Mouse (Mus musculus) heart, embryonic 14.5 days (tissue): Measurements from ENCODE around the gene Fzd1. TPM values are rescaled to one million over a fixed set of nuclear protein-coding genes. Genes with fewer than 3 reads are reported as not detected.

Source experiments
- ATAC-seq: fragments of 200-750 bp; cut with Nextera tagmentation; 2 replicates; pipeline ENCODE4 v1.8.0; 2017; ENCODE audit warnings: low read depth, moderate TSS enrichment; ENCODE audit not compliant: insufficient number of reproducible peaks, insufficient read depth, low FRiP score
- H3K27ac ChIP-seq, 2 experiments: fragments of 200-500 bp in 1 of 2; fragments of 300-500 bp in 1 of 2; sonication (generic) in 1 of 2; replicated peaks in 1 of 2; 2 replicates each; pipeline ENCODE4 v1.5.1; 2012 to 2014; ENCODE audit warnings: low read depth in 2 of 2, low read length in 2 of 2, control low read depth in 1 of 2, mild to moderate bottlenecking in 1 of 2, mixed read lengths in 1 of 2; ENCODE audit not compliant: control insufficient read depth in 1 of 2, insufficient read depth in 1 of 2
- H3K27me3 ChIP-seq: fragments of 300-500 bp; sonication (generic); 2 replicates; pipeline ENCODE4 v1.6.1; 2014; ENCODE audit warnings: mild to moderate bottlenecking, low read length, control low read depth; ENCODE audit not compliant: control insufficient read depth, insufficient read depth
- H3K36me3 ChIP-seq: fragments of 300-500 bp; sonication (generic); 2 replicates; pipeline ENCODE4 v1.6.1; 2014; ENCODE audit warnings: mild to moderate bottlenecking, control low read depth, low read length, mixed read lengths; ENCODE audit not compliant: control insufficient read depth, insufficient read depth
- H3K4me1 ChIP-seq, 2 experiments: fragments of 200-500 bp in 1 of 2; fragments of 300-500 bp in 1 of 2; sonication (generic) in 1 of 2; 2 replicates each; pipeline ENCODE4 v1.6.1; 2012 to 2014; ENCODE audit warnings: low read length in 2 of 2, control low read depth in 1 of 2, mixed read lengths in 1 of 2; ENCODE audit not compliant: control insufficient read depth in 2 of 2, insufficient read depth in 2 of 2
- H3K4me2 ChIP-seq: fragments of 300-500 bp; sonication (generic); 2 replicates; pipeline ENCODE4 v1.6.1; 2014; ENCODE audit warnings: mild to moderate bottlenecking, low read length
- H3K4me3 ChIP-seq, 2 experiments: fragments of 200-500 bp in 1 of 2; fragments of 300-500 bp in 1 of 2; sonication (generic) in 1 of 2; 2 replicates each; pipeline ENCODE4 v1.5.1; 2012 to 2014; ENCODE audit warnings: low read length in 2 of 2, mild to moderate bottlenecking in 2 of 2, control low read depth in 1 of 2, low read depth in 1 of 2, moderate library complexity in 1 of 2; ENCODE audit not compliant: control insufficient read depth in 1 of 2, insufficient read depth in 1 of 2
- H3K9ac ChIP-seq: fragments of 300-500 bp; sonication (generic); 2 replicates; pipeline ENCODE4 v1.6.1; 2014; ENCODE audit warnings: mild to moderate bottlenecking, low read length
- H3K9me3 ChIP-seq: fragments of 300-500 bp; sonication (generic); 2 replicates; pipeline ENCODE4 v1.6.1; 2016; ENCODE audit warnings: low read length, control low read depth; ENCODE audit not compliant: control insufficient read depth
- whole genome bisulfite sequencing: fragments of 180-500 bp; shearing (Covaris S2); extraction: QIAGEN DNeasy Blood & Tissue Kit; methylation state at CpG from one replicate; pipeline ENCODE4 v1.1.7; 2014; 5-methylcytosine and 5-hydroxymethylcytosine counted together
- polyA plus RNA-seq: library from polyadenylated mRNA; unstranded; fragments of >200 nt; fragmentation: Nextera tagmentation; extraction: Ambion mirVana; gene quantifications from 2 replicates; pipeline ENCODE4 v1.2.1, GENCODE M21; 2014

The Fzd1 gene
- polyA plus RNA-seq, 1 experiment from 2014 or later = 20.7 TPM

DNA sequence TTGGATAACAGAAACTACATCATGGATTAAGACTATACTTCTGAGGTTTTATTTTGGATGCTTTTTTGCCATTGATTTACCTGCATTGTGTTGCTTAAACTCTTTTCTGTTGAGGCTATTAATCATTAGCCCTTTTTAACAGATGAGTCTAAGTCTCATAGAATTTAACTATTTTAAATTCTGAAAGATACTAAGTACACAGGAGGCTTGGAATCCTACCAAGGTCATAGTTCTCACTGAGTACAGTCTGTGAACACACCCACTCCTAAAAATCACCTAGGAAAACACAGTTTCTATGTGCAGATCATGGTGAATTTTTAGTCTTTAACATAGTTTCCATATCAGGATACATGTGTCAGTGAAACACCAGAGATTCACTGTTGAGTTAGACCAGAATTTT lies 4.1 kb upstream of the Fzd1 start:
- Histone ChIP-seq H3K27ac (no peak overlapping the region), H3K27me3 (no peaks in the 10 kb centered on the region), H3K9ac (no peak overlapping the region), H3K4me3 (no peak overlapping the region), H3K4me2 (no peak overlapping the region), H3K4me1 (peaks cover 4 to 14% of the 10 kb centered on the region in 2 experiments; a peak in 3 of 4 replicates), H3K9me3 (no peaks in the 10 kb centered on the region), H3K36me3 (no peaks in the 10 kb centered on the region)
- no peak for ATAC-seq

DNA sequence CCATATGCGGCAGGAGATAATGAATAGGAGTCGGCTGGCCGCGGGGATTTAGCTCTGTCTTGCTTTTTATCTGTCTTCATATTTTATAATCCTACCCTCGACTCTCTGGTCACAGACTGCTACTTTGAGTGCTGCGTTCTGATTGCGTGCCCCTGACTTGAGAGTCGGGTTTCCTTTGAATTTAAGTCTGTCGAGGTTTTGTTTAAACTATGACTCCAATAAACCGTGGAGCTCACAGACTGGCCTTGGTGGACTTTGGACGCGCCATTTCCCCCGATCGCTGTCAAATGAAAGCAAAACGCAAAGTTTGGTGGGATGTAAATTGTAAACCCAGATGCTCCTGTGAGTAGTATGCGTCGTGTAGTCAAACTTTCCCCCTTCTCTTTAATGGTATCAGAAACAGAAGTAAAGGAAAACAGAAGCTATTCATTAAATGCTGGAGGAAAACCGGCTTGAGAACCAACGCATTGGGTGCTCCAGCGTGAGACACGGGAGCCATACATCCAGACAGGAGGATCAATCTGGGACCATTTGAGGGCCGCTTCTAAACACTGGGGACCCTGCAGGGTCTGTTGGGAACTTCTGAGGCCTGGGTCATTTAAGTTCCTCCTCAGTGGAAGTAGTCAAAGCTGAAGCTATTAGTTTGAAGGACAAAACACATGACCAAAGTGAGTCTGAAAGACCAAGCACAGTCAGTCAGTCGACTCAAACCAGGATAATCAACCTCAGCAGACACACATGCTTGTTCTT lies 671 bp upstream of the Fzd1 start:
- ATAC-seq = peak; percentile 18; the same call in 1 of the 2 replicates
- Histone ChIP-seq H3K4me3 (peak overlapping the region; percentile 85 to 96), H3K36me3 (peaks cover 9% of the 10 kb centered on the region; the same call in 1 of the 2 replicates), H3K9ac (peak overlapping the region; percentile 68), H3K4me2 (peak overlapping the region; percentile 95), H3K27me3 (no peaks in the 10 kb centered on the region), H3K27ac (peak overlapping the region; percentile 92 to 98), H3K4me1 (peaks cover 10 to 27% of the 10 kb centered on the region in 2 experiments; a peak in 3 of 4 replicates), H3K9me3 (no peaks in the 10 kb centered on the region)
- under 1% methylated on average over 23 of the region's 23 CpGs for WGBS

DNA sequence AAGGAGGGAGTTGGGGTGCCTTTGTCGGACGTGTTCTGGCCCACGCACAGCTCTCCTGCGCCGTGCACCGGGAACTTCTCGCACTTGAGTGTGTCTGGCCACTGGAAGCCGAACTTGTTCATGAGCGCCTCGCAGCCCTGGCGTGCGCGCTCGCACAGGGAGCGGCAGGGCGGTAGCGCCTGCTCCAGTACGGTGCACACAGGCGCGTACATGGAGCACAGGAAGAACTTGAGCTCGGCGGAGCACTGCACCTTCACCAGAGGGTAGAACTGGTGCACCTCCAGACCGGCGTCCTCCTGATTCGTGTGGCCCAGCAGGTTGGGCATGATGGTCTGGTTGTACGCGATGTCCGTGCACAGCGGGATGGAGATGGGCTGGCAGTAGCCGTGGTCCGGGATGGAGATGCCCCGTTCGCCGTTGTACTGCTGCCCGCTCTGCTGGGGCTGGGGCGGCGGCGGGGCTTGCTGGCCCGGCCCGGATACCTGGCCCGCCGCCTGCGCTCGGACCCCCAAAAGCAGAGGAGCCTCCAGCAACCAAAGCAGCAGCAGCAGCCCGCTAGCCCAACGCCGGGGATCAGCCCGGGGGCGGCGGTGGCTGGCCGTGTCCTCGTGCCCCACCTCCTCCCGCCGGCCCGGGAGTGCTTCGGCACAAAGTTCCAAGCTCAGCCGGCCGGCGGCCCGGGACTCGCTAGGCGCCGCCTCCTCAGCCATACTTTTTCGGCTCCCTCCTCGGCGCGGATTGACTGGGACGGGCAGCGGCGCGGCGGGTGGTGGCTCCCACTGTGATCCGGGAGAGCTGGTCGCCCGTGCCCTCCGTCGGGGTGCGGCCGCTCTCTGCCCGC lies 744 bp downstream of the Fzd1 start:
- H3K9me3 ChIP-seq = no peaks in the 10 kb centered on the region
- ATAC-seq = peak; percentile 54; the same call in 1 of the 2 replicates
- H3K9ac ChIP-seq = peak overlapping the region; percentile 99
- peak overlapping the region; percentile 97 to 98 for H3K27ac ChIP-seq
- H3K27me3 ChIP-seq = no peaks in the 10 kb centered on the region
- H3K36me3 ChIP-seq = peaks cover 9% of the 10 kb centered on the region; the same call in 1 of the 2 replicates
- peak overlapping the region; percentile 95 for H3K4me2 ChIP-seq
- H3K4me3 ChIP-seq = peak overlapping the region; percentile 85 to 96
- under 1% methylated on average over 69 of the region's 80 CpGs for WGBS
- peaks cover 10 to 27% of the 10 kb centered on the region in 2 experiments; a peak in 3 of 4 replicates for H3K4me1 ChIP-seq

DNA sequence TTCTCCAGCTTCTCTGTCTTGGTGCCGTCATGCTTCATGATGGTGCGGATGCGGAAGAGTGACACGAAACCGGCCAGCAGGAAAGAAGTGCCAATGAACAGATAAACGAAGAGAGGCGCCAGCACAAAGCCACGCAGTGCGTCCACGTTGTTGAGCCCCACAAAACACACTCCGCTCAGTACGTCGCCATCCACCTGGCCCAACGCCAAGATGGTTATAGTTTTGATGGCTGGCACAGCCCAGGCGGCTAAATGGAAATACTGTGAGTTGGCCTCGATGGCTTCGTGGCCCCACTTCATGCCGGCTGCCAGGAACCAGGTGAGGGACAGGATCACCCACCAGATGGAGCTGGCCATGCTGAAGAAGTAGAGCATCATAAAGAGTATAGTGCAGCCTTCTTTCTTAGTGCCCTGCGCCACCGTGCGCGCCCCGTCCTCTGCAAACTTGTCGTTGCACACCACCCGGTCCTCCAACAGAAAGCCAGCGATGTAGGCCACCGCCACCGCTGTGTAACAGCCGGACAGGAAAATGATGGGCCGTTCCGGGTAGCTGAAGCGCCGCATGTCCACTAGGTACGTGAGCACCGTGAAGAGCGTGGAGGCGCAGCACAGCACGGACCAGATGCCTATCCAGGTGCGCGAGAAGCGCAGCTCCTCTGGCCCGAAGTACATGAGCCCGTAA lies 1.7 kb downstream of the Fzd1 start:
- H3K27me3 ChIP-seq = no peaks in the 10 kb centered on the region
- H3K4me3 ChIP-seq = peak overlapping the region; percentile 85 to 96
- H3K4me1 ChIP-seq = peaks cover 10 to 27% of the 10 kb centered on the region in 2 experiments; a peak in 3 of 4 replicates
- WGBS = 3% methylated on average over 43 of the region's 43 CpGs
- H3K36me3 ChIP-seq = peaks cover 9% of the 10 kb centered on the region; the same call in 1 of the 2 replicates
- H3K27ac ChIP-seq = peak overlapping the region; percentile 97 to 98
- H3K4me2 ChIP-seq = peak overlapping the region; percentile 95
- no peaks in the 10 kb centered on the region for H3K9me3 ChIP-seq
- no peak for ATAC-seq
- H3K9ac ChIP-seq = peak overlapping the region; percentile 99

DNA sequence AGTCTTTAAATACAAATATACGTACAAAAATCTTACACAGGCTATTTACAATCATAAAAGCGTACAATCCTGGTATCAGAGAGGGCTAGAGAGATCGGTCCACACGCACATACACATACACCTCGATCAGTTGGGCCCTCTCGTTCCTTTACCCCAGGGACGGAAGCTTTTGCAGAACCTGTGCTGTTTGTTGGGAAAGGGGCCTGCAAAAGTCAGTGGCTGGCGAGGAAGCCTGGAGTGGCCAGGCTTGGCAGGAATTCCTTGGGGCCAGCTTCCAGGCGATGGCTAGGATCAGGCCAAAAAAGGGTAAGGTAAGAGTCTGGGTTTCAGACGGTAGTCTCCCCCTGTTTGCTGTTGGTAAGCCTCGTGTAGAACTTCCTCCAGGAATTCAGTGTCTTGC lies 2.5 kb downstream of the Fzd1 start:
- H3K9ac ChIP-seq = peak overlapping the region; percentile 99
- H3K27me3 ChIP-seq = no peaks in the 10 kb centered on the region
- ATAC-seq = no peak
- H3K4me2 ChIP-seq = peak overlapping the region; percentile 95
- H3K27ac ChIP-seq = peak overlapping the region; percentile 11 to 98; a peak in 2 of 4 replicates
- H3K4me1 ChIP-seq = peaks cover 10 to 27% of the 10 kb centered on the region in 2 experiments; a peak in 3 of 4 replicates
- H3K4me3 ChIP-seq = peak overlapping the region; percentile 85 to 96
- peaks cover 9% of the 10 kb centered on the region; the same call in 1 of the 2 replicates for H3K36me3 ChIP-seq
- no peaks in the 10 kb centered on the region for H3K9me3 ChIP-seq
- WGBS = 39% methylated on average over 11 of the region's 11 CpGs

DNA sequence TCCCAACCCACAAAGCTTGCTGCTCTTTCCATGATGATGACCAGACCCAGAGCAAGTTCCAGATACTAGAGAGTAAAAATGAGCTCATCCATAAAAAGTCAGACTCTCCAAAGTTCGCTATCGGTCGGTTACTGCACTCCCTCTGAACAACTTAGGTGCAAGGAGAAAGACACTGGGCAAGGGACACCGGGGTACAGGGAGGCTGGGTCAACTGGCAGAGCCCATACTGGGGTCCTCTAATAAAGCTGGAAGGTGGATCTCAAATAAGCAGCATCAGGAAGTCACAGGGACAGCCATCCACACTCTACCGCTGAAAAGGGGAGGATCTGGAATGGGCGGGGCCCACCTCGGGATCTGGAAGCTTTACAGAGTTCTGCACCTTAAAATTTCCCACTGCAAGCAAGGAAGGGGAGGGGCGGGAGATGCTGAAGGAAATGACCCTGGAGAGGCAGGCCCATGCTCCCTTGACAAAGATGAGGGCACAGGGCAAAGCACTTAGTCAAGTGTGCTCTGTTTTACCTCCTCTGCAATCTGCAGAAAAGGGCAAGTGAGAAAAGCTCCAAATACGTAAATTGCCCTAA lies 3.0 kb downstream of the Fzd1 start:
- no peak for ATAC-seq
- 30% methylated on average over 9 of the region's 9 CpGs for WGBS
- Histone ChIP-seq H3K4me1 (peaks cover 10 to 27% of the 10 kb centered on the region in 2 experiments; a peak in 3 of 4 replicates), H3K4me2 (peak overlapping the region; percentile 95), H3K9ac (peak overlapping the region; percentile 99), H3K27me3 (no peaks in the 10 kb centered on the region), H3K4me3 (peak overlapping the region; percentile 85 to 96), H3K36me3 (peaks cover 9% of the 10 kb centered on the region; the same call in 1 of the 2 replicates), H3K9me3 (no peaks in the 10 kb centered on the region), H3K27ac (peak overlapping the region in 1 of 2 experiments; percentile 38; a peak in 2 of 4 replicates)
